Mouse (Mus musculus) G1E (cell line): ENCODE measurements around the gene Magi2. TPM values are rescaled to one million over a fixed set of nuclear protein-coding genes. Genes with fewer than 3 reads are reported as not detected.

Source experiments
- ATAC-seq: 2 replicates; pipeline ENCODE4 v1.8.0; 2016; ENCODE audit warnings: mild to moderate bottlenecking; ENCODE audit not compliant: insufficient number of reproducible peaks, poor library complexity, low FRiP score, severe bottlenecking; ENCODE audit errors: extremely low read depth
- DNase-seq: peaks from one replicate; pipeline ENCODE4 v3.0.0; 2012; ENCODE audit warnings: low spot score
- H3K27me3 ChIP-seq: 2 replicates; pipeline ENCODE4 v1.6.1; 2012; ENCODE audit warnings: mild to moderate bottlenecking, low read length, inconsistent platforms; ENCODE audit not compliant: insufficient read depth
- H3K36me3 ChIP-seq: replicated peaks from 2 replicates; pipeline ENCODE3; 2012; ENCODE audit warnings: mild to moderate bottlenecking, inconsistent platforms
- H3K4me1 ChIP-seq: 2 replicates; pipeline ENCODE4 v1.6.1; 2012; ENCODE audit warnings: low read depth, low read length, inconsistent platforms, mixed read lengths; ENCODE audit not compliant: insufficient read depth
- H3K4me3 ChIP-seq: 2 replicates; pipeline ENCODE4 v1.5.1; 2012; ENCODE audit warnings: low read depth, mild to moderate bottlenecking, inconsistent platforms, low read length, moderate library complexity, mixed read lengths
- H3K9me3 ChIP-seq: replicated peaks from 2 replicates; pipeline ENCODE4 v1.6.1; 2012; ENCODE audit warnings: inconsistent platforms
- CTCF ChIP-seq: IDR thresholded peaks from 2 replicates; pipeline ENCODE4 v1.5.1; 2012; ENCODE audit warnings: low read depth, low read length, inconsistent platforms, mixed read lengths
- GATA1 ChIP-seq: IDR thresholded peaks from 2 replicates; pipeline ENCODE4 v1.6.1; 2012; ENCODE audit warnings: borderline replicate concordance, low read length, inconsistent platforms, mixed read lengths
- GATA2 ChIP-seq: IDR thresholded peaks from 2 replicates; pipeline ENCODE4 v1.6.1; 2012; ENCODE audit warnings: low read depth, low read length, inconsistent platforms, borderline replicate concordance
- POLR2AphosphoS5 ChIP-seq: IDR thresholded peaks from 2 replicates; pipeline ENCODE4 v1.6.1; 2012; ENCODE audit warnings: low read depth, low read length, inconsistent platforms; ENCODE audit not compliant: insufficient replicate concordance
- TAL1 ChIP-seq: conservative IDR thresholded peaks from 2 replicates; pipeline ENCODE4 v1.6.1; 2012; ENCODE audit warnings: low read depth, low read length, inconsistent platforms, mixed read lengths
- polyA plus RNA-seq: library from polyadenylated mRNA; stranded (reverse); fragments of >175 nt; gene quantifications from 2 replicates; pipeline ENCODE4 v1.2.3, GENCODE M21; 2012
- total RNA-seq, 2 experiments: library from RNA; stranded (forward) in 1 of 2; stranded (reverse) in 1 of 2; fragments of 200-1000 nt in 1 of 2; fragments of >200 nt in 1 of 2; fragmentation: Nextera tagmentation in 1 of 2; gene quantifications; 2 replicates each; pipeline ENCODE4 v1.2.3; 2014 to 2017

Magi2 gene
- total and polyA plus RNA-seq, 3 experiments = 0.69 to 1.3 (median 1.1) TPM

DNA sequence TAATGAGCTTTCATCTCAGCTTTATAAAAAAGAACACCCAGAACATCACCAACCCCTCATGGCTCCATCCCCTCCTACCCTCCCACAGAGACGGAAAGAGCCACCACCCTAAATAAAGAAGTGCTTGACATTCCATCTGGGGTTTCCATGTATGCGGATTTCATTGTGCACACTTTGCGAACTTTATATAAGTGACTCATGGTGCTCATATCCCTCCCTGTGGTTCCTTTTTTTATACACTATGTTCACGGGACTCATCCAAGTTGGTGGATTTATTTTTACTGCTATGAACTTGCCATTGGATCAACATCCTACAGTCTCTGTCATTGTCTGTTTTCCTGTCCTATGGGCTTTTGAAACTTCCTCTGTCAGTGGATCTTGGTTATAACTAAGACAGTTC is 1388.1 kb downstream of the Magi2 start:
- Histone ChIP-seq H3K4me3 (no peak overlapping the region), H3K9me3 (no peaks in the 10 kb centered on the region), H3K27me3 (peaks cover 4% of the 10 kb centered on the region; the same call in 1 of the 2 replicates), H3K4me1 (no peaks in the 10 kb centered on the region), H3K36me3 (no peaks in the 10 kb centered on the region)
- TF ChIP-seq CTCF (no peak), GATA2 (no peak), POLR2AphosphoS5 (no peak), TAL1 (no peak), GATA1 (no peak)
- ATAC-seq (no peak), DNase-seq (no peak)

DNA sequence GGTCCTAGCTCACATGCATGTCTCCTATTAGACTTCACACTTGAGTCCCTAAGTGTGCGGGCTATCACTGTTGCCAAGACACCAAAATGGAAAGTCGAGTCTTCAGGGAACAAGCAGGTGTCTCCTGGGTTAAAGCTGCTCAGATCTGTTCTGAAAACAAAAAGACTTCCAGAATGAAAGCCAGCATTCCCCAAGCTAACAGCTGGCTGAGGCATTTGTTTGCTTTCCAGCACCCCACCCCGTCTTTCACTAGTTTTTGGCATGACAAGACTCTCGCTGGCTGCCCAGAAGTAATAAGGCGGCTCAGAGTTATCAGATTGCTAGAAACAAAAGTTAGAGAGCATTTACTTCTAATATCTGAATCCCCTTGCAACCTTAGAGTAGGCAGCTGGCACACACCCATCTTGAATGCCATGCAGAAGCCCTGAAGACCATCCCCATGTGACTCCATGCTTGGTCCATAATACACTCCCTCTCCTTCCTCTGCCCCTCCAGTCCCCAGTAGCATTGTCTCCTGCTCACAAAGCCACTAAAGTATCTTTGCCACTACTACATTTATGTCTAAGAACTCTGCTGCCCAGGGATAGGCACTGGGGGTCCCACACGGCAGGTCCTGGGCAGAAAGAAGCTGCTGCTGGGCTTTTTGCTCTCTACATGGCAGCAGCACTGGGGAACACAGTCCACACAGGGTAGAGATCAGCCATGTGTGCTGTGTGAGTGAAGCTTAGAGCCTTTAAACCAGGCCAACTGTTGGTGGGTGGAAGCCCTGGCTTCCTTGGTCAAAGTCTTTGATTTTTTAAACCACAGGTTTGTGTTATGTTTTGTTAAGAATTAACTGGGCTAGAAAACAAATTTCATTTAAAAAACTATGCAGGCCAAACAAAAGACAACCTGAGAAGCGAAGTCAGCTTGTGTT is 1394.0 kb downstream of the Magi2 start:
- Histone ChIP-seq H3K27me3 (peaks cover 18% of the 10 kb centered on the region), H3K36me3 (no peaks in the 10 kb centered on the region), H3K4me1 (no peaks in the 10 kb centered on the region), H3K9me3 (no peaks in the 10 kb centered on the region), H3K4me3 (no peak overlapping the region)
- no peak for TF ChIP-seq CTCF
- TF ChIP-seq GATA1 = no peak
- no peak for TF ChIP-seq GATA2
- TF ChIP-seq POLR2AphosphoS5 = no peak
- no peak for TF ChIP-seq TAL1
- DNase-seq (no peak), ATAC-seq (no peak)

DNA sequence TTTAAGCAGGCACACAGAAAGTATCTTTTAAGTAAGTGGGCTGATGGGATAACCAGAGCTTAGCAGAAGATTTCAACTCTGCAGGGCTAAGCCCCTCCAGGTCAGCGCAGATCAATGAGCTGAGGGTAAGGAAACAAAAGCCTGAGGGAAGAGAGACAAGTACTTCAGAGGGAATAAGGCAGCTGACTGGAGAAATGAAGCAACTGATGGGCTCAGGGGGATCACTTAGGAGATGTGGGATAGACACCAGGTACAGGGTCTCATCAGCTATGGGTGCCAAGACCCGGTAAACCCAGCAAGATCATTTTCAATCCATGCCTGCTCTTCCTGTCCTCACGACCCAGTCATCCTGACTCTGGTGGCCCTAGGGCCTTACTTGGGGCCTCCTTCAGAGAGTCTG is 1395.6 kb downstream of the Magi2 start:
- no peak overlapping the region for H3K4me3 ChIP-seq
- no peaks in the 10 kb centered on the region for H3K9me3 ChIP-seq
- no peaks in the 10 kb centered on the region for H3K36me3 ChIP-seq
- no peak for TF ChIP-seq TAL1
- TF ChIP-seq POLR2AphosphoS5 = no peak
- no peak for TF ChIP-seq GATA2
- no peak for TF ChIP-seq GATA1
- no peak for DNase-seq
- peaks cover 15% of the 10 kb centered on the region; the same call in 1 of the 2 replicates for H3K27me3 ChIP-seq
- H3K4me1 ChIP-seq = no peaks in the 10 kb centered on the region
- ATAC-seq = no peak

DNA sequence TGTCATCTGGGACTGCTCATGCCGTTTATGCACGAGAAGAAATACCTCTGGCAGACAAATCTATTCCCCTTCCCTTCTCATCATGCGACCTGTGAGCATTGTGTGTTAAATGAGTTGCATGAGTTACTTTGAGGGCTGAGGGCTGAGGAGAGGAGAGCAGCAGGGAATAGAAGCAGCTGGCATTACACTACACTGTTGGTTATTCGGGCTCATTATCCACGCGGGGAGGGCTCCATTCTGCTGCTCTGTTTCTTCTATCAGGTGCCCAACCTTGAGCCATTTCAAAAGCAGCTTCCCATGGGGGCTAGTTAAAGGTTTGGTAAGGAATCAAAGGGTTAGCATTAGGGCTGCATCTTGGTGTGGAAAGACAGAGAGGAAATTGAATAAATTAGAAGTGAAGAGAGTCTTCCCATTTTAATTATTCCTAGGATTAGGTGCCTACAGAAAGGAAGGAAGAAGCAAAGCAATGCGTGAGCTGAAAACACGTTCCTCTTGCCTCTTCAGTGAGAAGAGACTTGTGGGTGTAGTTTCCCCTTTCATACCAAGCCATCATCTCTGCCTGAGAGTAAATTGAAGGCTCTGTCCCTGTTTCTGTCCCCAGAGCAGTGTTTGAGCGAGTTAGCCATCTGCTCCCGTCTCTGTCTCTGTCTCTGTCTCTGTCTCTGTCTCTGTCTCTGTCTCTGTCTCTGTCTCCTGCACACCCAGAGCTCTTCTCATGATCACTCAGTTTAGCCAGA is 1396.2 kb downstream of the Magi2 start:
- ATAC-seq (no peak), DNase-seq (no peak)
- Histone ChIP-seq H3K4me3 (no peak overlapping the region), H3K36me3 (no peaks in the 10 kb centered on the region), H3K9me3 (no peaks in the 10 kb centered on the region), H3K4me1 (no peaks in the 10 kb centered on the region), H3K27me3 (peaks cover 15% of the 10 kb centered on the region; the same call in 1 of the 2 replicates)
- no peak for TF ChIP-seq CTCF
- no peak for TF ChIP-seq GATA2
- no peak for TF ChIP-seq TAL1

DNA sequence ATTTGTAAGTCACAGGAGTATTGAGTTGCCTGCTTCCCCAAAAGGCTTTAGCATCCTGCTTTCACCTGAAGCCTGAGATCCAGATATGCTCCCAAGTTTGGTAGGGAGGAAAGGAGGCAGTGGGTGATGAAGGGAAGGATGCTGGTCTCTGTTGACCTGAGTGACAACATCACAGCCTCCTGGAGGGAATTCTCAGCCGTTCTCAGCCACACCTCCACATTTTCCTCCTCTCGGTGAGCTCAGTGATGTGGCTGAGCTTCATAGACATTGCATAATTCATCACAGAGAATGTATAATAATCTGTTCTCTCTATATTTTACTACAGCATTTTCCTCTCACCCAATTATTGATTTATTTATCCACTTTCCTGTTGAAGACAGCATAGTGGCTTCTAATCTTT is 1398.3 kb downstream of the Magi2 start:
- ATAC-seq (no peak), DNase-seq (no peak)
- Histone ChIP-seq H3K9me3 (no peaks in the 10 kb centered on the region), H3K27me3 (peaks cover 12% of the 10 kb centered on the region; the same call in 1 of the 2 replicates), H3K4me3 (no peak overlapping the region), H3K36me3 (no peaks in the 10 kb centered on the region), H3K4me1 (0 out of 2 replicates have a peak, but pooled peaks cover 5% of the 10 kb centered on the region)
- TF ChIP-seq GATA1 (no peak), TAL1 (no peak), CTCF (no peak)

DNA sequence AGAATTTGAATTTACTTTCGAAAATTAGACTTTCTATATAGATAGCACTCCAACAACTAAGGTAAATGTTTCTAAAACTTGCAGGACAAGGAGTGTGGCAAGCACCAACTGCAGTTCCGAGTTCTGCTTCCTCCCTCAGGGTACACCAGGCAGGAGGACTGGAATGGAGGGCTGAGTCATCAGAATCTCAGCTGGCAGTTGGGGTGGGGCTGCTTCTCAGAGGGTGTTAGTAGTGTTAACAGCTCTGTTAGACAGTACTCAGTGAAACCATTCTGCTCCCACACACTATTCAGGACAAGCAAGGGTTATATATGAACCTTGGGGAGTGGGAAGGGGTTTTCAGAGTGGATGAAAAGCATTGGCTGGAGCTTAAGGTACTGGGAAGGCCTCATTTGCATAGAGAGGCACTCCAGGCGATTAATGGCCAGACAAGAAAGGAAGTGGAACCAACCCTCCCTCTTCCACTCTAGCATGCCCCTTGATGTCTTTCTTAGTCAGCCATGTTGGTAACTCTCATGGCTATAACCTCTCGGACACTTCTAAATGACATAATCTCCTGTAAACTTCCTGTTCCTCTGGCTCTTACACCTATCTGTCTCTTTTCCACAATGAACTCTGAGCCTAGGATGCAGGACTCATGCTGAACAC is 1402.2 kb downstream of the Magi2 start:
- H3K9me3 ChIP-seq = no peaks in the 10 kb centered on the region
- H3K27me3 ChIP-seq = peaks cover 2% of the 10 kb centered on the region; the same call in 1 of the 2 replicates
- TF ChIP-seq TAL1 (no peak), GATA2 (no peak), POLR2AphosphoS5 (no peak), CTCF (no peak), GATA1 (no peak)
- ATAC-seq = no peak
- DNase-seq = no peak
- no peak overlapping the region for H3K4me3 ChIP-seq
- no peaks in the 10 kb centered on the region for H3K36me3 ChIP-seq
- 0 out of 2 replicates have a peak, but pooled peaks cover 5% of the 10 kb centered on the region for H3K4me1 ChIP-seq
